Mouse (Mus musculus): Measurements from ENCODE around the gene Plcb1. TPM values are rescaled to one million over a fixed set of nuclear protein-coding genes. Genes with fewer than 3 reads are reported as not detected.
A peak's percentile ranks its signal among the peaks of the same experiment; 100 is the strongest.

Gene Plcb1
- polyA plus RNA-seq, 1 experiment from 2014 or later = 4.6 TPM

GRCm38 (mm10) chr2:134827778-134828487 is 42.1 kb downstream of the Plcb1 start:
- 58% methylated on average over 3 of the region's 3 CpGs for WGBS (ENCODE audit: insufficient replicate concordance)
- H3K4me2 ChIP-seq (ENCODE audit: low read depth, low read length) = no peak overlapping the region
- H3K9ac ChIP-seq (ENCODE audit: low read depth, low read length) = no peak overlapping the region
- peak; percentile 14; the same call in 1 of the 2 replicates for ATAC-seq (ENCODE audit: low read depth)
- H3K36me3 ChIP-seq (ENCODE audit: control insufficient read depth, insufficient read depth) = no peaks in the 10 kb centered on the region
- no peak overlapping the region for H3K27ac ChIP-seq (ENCODE audit: low read length)
- H3K4me3 ChIP-seq (ENCODE audit: low read depth, low read length) = no peak overlapping the region
- H3K27me3 ChIP-seq (ENCODE audit: control insufficient read depth, insufficient read depth, low read depth, low read length) = no peaks in the 10 kb centered on the region
- H3K4me1 ChIP-seq (ENCODE audit: control insufficient read depth, low read depth, low read length) = no peaks in the 10 kb centered on the region; the same call in none of the 2 replicates
- H3K9me3 ChIP-seq (replicated peaks; ENCODE audit: control insufficient read depth, low read length) = no peaks in the 10 kb centered on the region

- H3K4me2 ChIP-seq (ENCODE audit: low read depth, low read length) = no peak overlapping the region
- no peaks in the 10 kb centered on the region for H3K9me3 ChIP-seq (replicated peaks; ENCODE audit: control insufficient read depth, low read length)
- H3K27me3 ChIP-seq (ENCODE audit: control insufficient read depth, insufficient read depth, low read depth, low read length) = no peaks in the 10 kb centered on the region
- no peaks in the 10 kb centered on the region for H3K36me3 ChIP-seq (ENCODE audit: control insufficient read depth, insufficient read depth)
- no peaks in the 10 kb centered on the region; the same call in 1 of the 2 replicates for H3K4me1 ChIP-seq (ENCODE audit: control insufficient read depth, low read depth, low read length)
- H3K27ac ChIP-seq (ENCODE audit: low read length) = no peak overlapping the region
- WGBS (ENCODE audit: insufficient replicate concordance) = 72% methylated on average over 7 of the region's 7 CpGs
- ATAC-seq (ENCODE audit: low read depth) = peak; percentile 35
- no peak overlapping the region for H3K4me3 ChIP-seq (ENCODE audit: low read depth, low read length)
- H3K9ac ChIP-seq (ENCODE audit: low read depth, low read length) = no peak overlapping the region
Measured at GRCm38 (mm10) chr2:134831861-134832260, 46.0 kb downstream of the Plcb1 start.

GRCm38 (mm10) chr2:134836097-134836496 is 50.2 kb downstream of the Plcb1 start:
- ATAC-seq (ENCODE audit: low read depth) = no peak
- 65% methylated on average over 1 of the region's 1 CpGs for WGBS (ENCODE audit: insufficient replicate concordance)
- Histone ChIP-seq H3K4me3 (ENCODE audit: low read depth, low read length) (no peak overlapping the region), H3K27me3 (ENCODE audit: control insufficient read depth, insufficient read depth, low read depth, low read length) (no peaks in the 10 kb centered on the region), H3K36me3 (ENCODE audit: control insufficient read depth, insufficient read depth) (no peaks in the 10 kb centered on the region), H3K4me2 (ENCODE audit: low read depth, low read length) (no peak overlapping the region), H3K4me1 (ENCODE audit: control insufficient read depth, low read depth, low read length) (no peaks in the 10 kb centered on the region), H3K9me3 (replicated peaks; ENCODE audit: control insufficient read depth, low read length) (no peaks in the 10 kb centered on the region), H3K9ac (ENCODE audit: low read depth, low read length) (no peak overlapping the region), H3K27ac (ENCODE audit: low read length) (no peak overlapping the region)

GRCm38 (mm10) chr2:134838185-134838584 is 52.3 kb downstream of the Plcb1 start:
- Histone ChIP-seq H3K27me3 (ENCODE audit: control insufficient read depth, insufficient read depth, low read depth, low read length) (no peaks in the 10 kb centered on the region), H3K4me1 (ENCODE audit: control insufficient read depth, low read depth, low read length) (no peaks in the 10 kb centered on the region), H3K4me3 (ENCODE audit: low read depth, low read length) (no peak overlapping the region), H3K4me2 (ENCODE audit: low read depth, low read length) (no peak overlapping the region), H3K9ac (ENCODE audit: low read depth, low read length) (no peak overlapping the region), H3K9me3 (replicated peaks; ENCODE audit: control insufficient read depth, low read length) (no peaks in the 10 kb centered on the region), H3K27ac (ENCODE audit: low read length) (no peak overlapping the region), H3K36me3 (ENCODE audit: control insufficient read depth, insufficient read depth) (no peaks in the 10 kb centered on the region)
- ATAC-seq (ENCODE audit: low read depth) = peak; percentile 56
- 47% methylated on average over 1 of the region's 1 CpGs for WGBS (ENCODE audit: insufficient replicate concordance)

GRCm38 (mm10) chr2:134838888-134839287 is 53.0 kb downstream of the Plcb1 start:
- no peaks in the 10 kb centered on the region for H3K9me3 ChIP-seq (replicated peaks; ENCODE audit: control insufficient read depth, low read length)
- no peak overlapping the region for H3K4me3 ChIP-seq (ENCODE audit: low read depth, low read length)
- WGBS (ENCODE audit: insufficient replicate concordance) = 48% methylated on average over 1 of the region's 1 CpGs
- H3K27me3 ChIP-seq (ENCODE audit: control insufficient read depth, insufficient read depth, low read depth, low read length) = no peaks in the 10 kb centered on the region
- no peak overlapping the region for H3K4me2 ChIP-seq (ENCODE audit: low read depth, low read length)
- H3K4me1 ChIP-seq (ENCODE audit: control insufficient read depth, low read depth, low read length) = no peaks in the 10 kb centered on the region
- no peak overlapping the region for H3K9ac ChIP-seq (ENCODE audit: low read depth, low read length)
- no peaks in the 10 kb centered on the region for H3K36me3 ChIP-seq (ENCODE audit: control insufficient read depth, insufficient read depth)
- H3K27ac ChIP-seq (ENCODE audit: low read length) = no peak overlapping the region
- ATAC-seq (ENCODE audit: low read depth) = no peak

- ATAC-seq (ENCODE audit: low read depth) = no peak
Measured at GRCm38 (mm10) chr2:134842883-134843282, 57.0 kb downstream of the Plcb1 start.

GRCm38 (mm10) chr2:134844391-134845238 is 58.7 kb downstream of the Plcb1 start:
- peak overlapping the region; percentile 64 for H3K27ac ChIP-seq (ENCODE audit: low read length)
- H3K4me1 ChIP-seq (ENCODE audit: control insufficient read depth, low read depth, low read length) = no peaks in the 10 kb centered on the region; the same call in 1 of the 2 replicates
- WGBS (ENCODE audit: insufficient replicate concordance) = 23% methylated on average over 6 of the region's 6 CpGs
- H3K9ac ChIP-seq (ENCODE audit: low read depth, low read length) = no peak overlapping the region
- H3K9me3 ChIP-seq (replicated peaks; ENCODE audit: control insufficient read depth, low read length) = no peaks in the 10 kb centered on the region
- ATAC-seq (ENCODE audit: low read depth) = peak; percentile 63
- H3K4me3 ChIP-seq (ENCODE audit: low read depth, low read length) = no peak overlapping the region
- no peaks in the 10 kb centered on the region for H3K27me3 ChIP-seq (ENCODE audit: control insufficient read depth, insufficient read depth, low read depth, low read length)
- H3K4me2 ChIP-seq (ENCODE audit: low read depth, low read length) = peak overlapping the region; percentile 32; the same call in 1 of the 2 replicates
- no peaks in the 10 kb centered on the region for H3K36me3 ChIP-seq (ENCODE audit: control insufficient read depth, insufficient read depth)

More at GRCm38 (mm10) chr2:134842883-134843282, 57.0 kb downstream of the Plcb1 start:
- Histone ChIP-seq H3K9me3 (replicated peaks; ENCODE audit: control insufficient read depth, low read length) (no peaks in the 10 kb centered on the region), H3K27me3 (ENCODE audit: control insufficient read depth, insufficient read depth, low read depth, low read length) (no peaks in the 10 kb centered on the region), H3K9ac (ENCODE audit: low read depth, low read length) (no peak overlapping the region), H3K4me2 (ENCODE audit: low read depth, low read length) (no peak overlapping the region), H3K36me3 (ENCODE audit: control insufficient read depth, insufficient read depth) (no peaks in the 10 kb centered on the region), H3K27ac (ENCODE audit: low read length) (no peak overlapping the region), H3K4me3 (ENCODE audit: low read depth, low read length) (no peak overlapping the region), H3K4me1 (ENCODE audit: control insufficient read depth, low read depth, low read length) (no peaks in the 10 kb centered on the region; the same call in 1 of the 2 replicates)
- WGBS (ENCODE audit: insufficient replicate concordance) = 52% methylated on average over 4 of the region's 4 CpGs

- H3K27ac ChIP-seq (ENCODE audit: low read length) = peak overlapping the region; percentile 64
- peak overlapping the region; percentile 32 for H3K4me2 ChIP-seq (ENCODE audit: low read depth, low read length)
Measured at GRCm38 (mm10) chr2:134845239-134845738, 59.4 kb downstream of the Plcb1 start.

More at GRCm38 (mm10) chr2:134845239-134845738, 59.4 kb downstream of the Plcb1 start:
- peak; percentile 67 for ATAC-seq (ENCODE audit: low read depth)
- Histone ChIP-seq H3K4me1 (ENCODE audit: control insufficient read depth, low read depth, low read length) (no peaks in the 10 kb centered on the region; the same call in 1 of the 2 replicates), H3K27me3 (ENCODE audit: control insufficient read depth, insufficient read depth, low read depth, low read length) (no peaks in the 10 kb centered on the region), H3K4me3 (ENCODE audit: low read depth, low read length) (no peak overlapping the region), H3K9ac (ENCODE audit: low read depth, low read length) (no peak overlapping the region), H3K36me3 (ENCODE audit: control insufficient read depth, insufficient read depth) (no peaks in the 10 kb centered on the region), H3K9me3 (replicated peaks; ENCODE audit: control insufficient read depth, low read length) (no peaks in the 10 kb centered on the region)
- 39% methylated on average over 3 of the region's 3 CpGs for WGBS (ENCODE audit: insufficient replicate concordance)
